In the genomic region with DNA sequence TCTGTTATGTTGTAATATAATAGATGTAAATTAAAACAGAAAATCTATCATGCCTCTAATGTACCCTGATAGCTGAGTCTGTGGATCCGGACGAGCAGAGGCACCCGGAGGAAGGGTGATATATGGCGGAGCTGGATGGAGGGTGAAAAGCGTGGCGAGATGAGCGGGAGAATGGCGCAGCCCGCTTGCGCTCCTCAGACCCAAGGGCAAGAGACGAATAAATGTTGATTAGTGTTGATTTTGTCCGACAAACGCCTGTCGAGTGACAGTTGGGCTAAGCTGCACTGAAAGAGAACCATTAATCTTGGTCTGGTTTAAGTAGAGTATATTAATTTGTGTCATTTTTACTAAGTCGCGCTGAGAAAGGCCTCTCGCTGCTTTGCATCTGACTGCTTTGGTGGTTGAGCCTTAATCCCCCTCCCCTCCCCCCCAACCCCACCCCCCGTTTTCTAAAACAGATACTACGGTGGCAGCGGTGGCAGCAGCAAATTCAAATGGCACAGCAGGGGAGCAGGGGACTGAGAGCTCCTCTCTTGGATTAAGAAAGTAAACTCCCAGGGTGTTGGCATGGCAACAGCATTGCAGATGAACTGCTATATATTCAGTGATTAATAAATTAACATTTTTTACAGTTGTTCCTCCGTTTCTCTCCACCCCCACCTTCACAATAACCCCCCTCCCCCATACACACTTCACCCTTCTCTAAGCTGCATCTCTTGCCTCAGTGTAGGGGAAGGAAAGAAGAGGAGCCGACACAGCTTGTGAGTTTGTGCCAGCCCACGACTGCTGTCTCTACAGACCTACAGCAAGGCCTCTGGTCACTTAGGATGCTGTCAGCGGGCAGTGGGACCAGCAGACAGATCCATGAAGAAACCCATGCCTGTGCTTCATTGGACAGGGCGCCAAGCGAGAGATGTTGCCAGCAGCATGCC, we compare ENCODE assay signal across 8 mouse cellular contexts.
DNase-seq lines count a peak whose midpoint lies in the region; ATAC-seq and TF ChIP-seq lines count a peak whose summit lies in the region.

No protein-coding gene starts in this region.

- no peaks in the 10 kb centered on the region; the same call in 1 of the 2 replicates for H3K36me3 ChIP-seq in embryonic facial prominence, embryonic 11.5 days (replicated peaks; ENCODE audit: control insufficient read depth, insufficient read depth, low read depth, low read length)
- H3K36me3 ChIP-seq in intestine, postnatal 0 days (ENCODE audit: control insufficient read depth, insufficient read depth), result no peaks in the 10 kb centered on the region
- no peaks in the 10 kb centered on the region for H3K36me3 ChIP-seq in neural tube, embryonic 15.5 days

- no peak overlapping the region; the same call in 1 of the 2 replicates for H3K4me3 ChIP-seq in embryonic facial prominence, embryonic 11.5 days (ENCODE audit: low read depth, low read length)
- no peak overlapping the region for H3K4me3 ChIP-seq in intestine, postnatal 0 days (ENCODE audit: low read depth, low read length)
- H3K4me3 ChIP-seq in neural tube, embryonic 15.5 days (replicated peaks), result peak overlapping the region; percentile 29

- ATAC-seq in embryonic facial prominence, embryonic 11.5 days (replicated peaks; ENCODE audit: insufficient number of reproducible peaks, low FRiP score, low TSS enrichment, low read depth), result 0 out of 2 replicates have a peak, but pooled peaks have one; percentile 29
- ATAC-seq in intestine, postnatal 0 days, result no peak
- peak; percentile 68 for ATAC-seq in neural tube, embryonic 15.5 days (ENCODE audit: low FRiP score)

- peaks cover 16% of the 10 kb centered on the region for H3K4me1 ChIP-seq in embryonic facial prominence, embryonic 11.5 days (ENCODE audit: control insufficient read depth, insufficient read depth, low read length)
- H3K4me1 ChIP-seq in intestine, postnatal 0 days (replicated peaks; ENCODE audit: control insufficient read depth, insufficient read depth, low read length), result no peaks in the 10 kb centered on the region
- H3K4me1 ChIP-seq in neural tube, embryonic 15.5 days, result peaks cover 59% of the 10 kb centered on the region

- H3K4me2 ChIP-seq in embryonic facial prominence, embryonic 11.5 days (ENCODE audit: low read depth, low read length), result peak overlapping the region; percentile 35
- peak overlapping the region; percentile 40 for H3K4me2 ChIP-seq in intestine, postnatal 0 days (replicated peaks; ENCODE audit: low read depth)
- H3K4me2 ChIP-seq in neural tube, embryonic 15.5 days, result peak overlapping the region; percentile 59

- peak; percentile 30 for DNase-seq in kidney, postnatal 14 days
- DNase-seq in kidney, adult 9 months, result no peak
- DNase-seq in embryonic facial prominence, embryonic 11.5 days (ENCODE audit: low spot score), result peak; percentile 58
- no peak for DNase-seq in Muller cell, postnatal 12 days (ENCODE audit: inconsistent ontology term)
- no peak for DNase-seq in lung, postnatal 25 days (ENCODE audit: low spot score)
- DNase-seq in layer of hippocampus, adult 18-20 months (ENCODE audit: low spot score in 2 of 2), result no peak

- WGBS in embryonic facial prominence, embryonic 11.5 days, result 10% methylated on average over 26 of the region's 26 CpGs
- 48% methylated on average over 26 of the region's 26 CpGs for WGBS in intestine, postnatal 0 days
- WGBS in neural tube, embryonic 15.5 days, result 5% methylated on average over 26 of the region's 26 CpGs

- no peaks in the 10 kb centered on the region for H3K27me3 ChIP-seq in embryonic facial prominence, embryonic 11.5 days (ENCODE audit: control insufficient read depth, insufficient read depth, low read length)
- H3K27me3 ChIP-seq in intestine, postnatal 0 days (replicated peaks; ENCODE audit: control insufficient read depth, insufficient read depth, low read length), result no peaks in the 10 kb centered on the region
- H3K27me3 ChIP-seq in neural tube, embryonic 15.5 days (replicated peaks), result no peaks in the 10 kb centered on the region

- H3K9me3 ChIP-seq in embryonic facial prominence, embryonic 11.5 days (replicated peaks; ENCODE audit: control insufficient read depth, low read length), result no peaks in the 10 kb centered on the region
- no peaks in the 10 kb centered on the region for H3K9me3 ChIP-seq in intestine, postnatal 0 days (ENCODE audit: control insufficient read depth)
- H3K9me3 ChIP-seq in neural tube, embryonic 15.5 days (replicated peaks), result no peaks in the 10 kb centered on the region

- no peak overlapping the region for H3K27ac ChIP-seq in embryonic facial prominence, embryonic 11.5 days (replicated peaks; ENCODE audit: low read depth, low read length)
- no peak overlapping the region for H3K27ac ChIP-seq in intestine, postnatal 0 days (ENCODE audit: low read depth, low read length)
- peak overlapping the region; percentile 69 for H3K27ac ChIP-seq in neural tube, embryonic 15.5 days (replicated peaks)

- TF ChIP-seq CTCF in intestine, postnatal 0 days (IDR thresholded peaks at IDR 0.05; ENCODE audit: low read depth), result no peak

- H3K9ac ChIP-seq in embryonic facial prominence, embryonic 11.5 days (replicated peaks; ENCODE audit: low read length), result no peak overlapping the region
- H3K9ac ChIP-seq in intestine, postnatal 0 days (ENCODE audit: low read depth, low read length), result no peak overlapping the region
- H3K9ac ChIP-seq in neural tube, embryonic 15.5 days (replicated peaks), result peak overlapping the region; percentile 11; the same call in 1 of the 2 replicates

Comparison
In these comparisons a context has a peak if more than half of its experiments do, and no peak if none do; other contexts are left out.
1. DNase-seq: peak in kidney, postnatal 14 days (single experiment) and embryonic facial prominence, embryonic 11.5 days (single experiment); none in kidney, adult 9 months (single experiment), Muller cell, postnatal 12 days (single experiment), lung, postnatal 25 days (single experiment) and layer of hippocampus, adult 18-20 months (0 of 2).
2. Peak in every context shown above with its lines, with median percentiles within 50 percentile points of each other: H3K4me2 ChIP-seq.